Mouse (Mus musculus) lung, embryonic 14.5 days (tissue): Measurements from ENCODE around the gene Gng12. TPM values are rescaled to one million over a fixed set of nuclear protein-coding genes. Genes with fewer than 3 reads are reported as not detected.
A peak's percentile ranks its signal among the peaks of the same experiment; 100 is the strongest.
"Not testable (repeated sequence)": the region's sequence is repeated elsewhere in the genome, so short reads cannot be mapped to it uniquely, and the experiment has no call there.

Experiments
- ATAC-seq: fragments of 200-750 bp; cut with Nextera tagmentation; 2 replicates; pipeline ENCODE4 v1.8.0; 2017; ENCODE audit warnings: mild to moderate bottlenecking, moderate TSS enrichment, moderate library complexity; ENCODE audit not compliant: insufficient read depth
- DNase-seq: peaks from one replicate; pipeline ENCODE4 v3.0.0-alpha.2; 2015
- H3K27ac ChIP-seq: fragments of 300-500 bp; sonication (generic); 2 replicates; pipeline ENCODE4 v1.5.1; 2014; ENCODE audit warnings: low read depth, mild to moderate bottlenecking, moderate library complexity
- H3K27me3 ChIP-seq: fragments of 300-500 bp; sonication (generic); 2 replicates; pipeline ENCODE4 v1.6.1; 2014; ENCODE audit warnings: low read length, control low read depth; ENCODE audit not compliant: insufficient read depth
- H3K36me3 ChIP-seq: fragments of 300-500 bp; sonication (generic); 2 replicates; pipeline ENCODE4 v1.6.1; 2014; ENCODE audit warnings: control low read depth; ENCODE audit not compliant: insufficient read depth
- H3K4me1 ChIP-seq: fragments of 300-500 bp; sonication (generic); 2 replicates; pipeline ENCODE4 v1.6.1; 2014; ENCODE audit warnings: antibody characterized with exemption, control low read depth; ENCODE audit not compliant: insufficient read depth
- H3K4me2 ChIP-seq: fragments of 300-500 bp; sonication (generic); 2 replicates; pipeline ENCODE4 v1.6.1; 2014; ENCODE audit warnings: mild to moderate bottlenecking
- H3K4me3 ChIP-seq: fragments of 300-500 bp; sonication (generic); 2 replicates; pipeline ENCODE4 v1.5.1; 2014; ENCODE audit warnings: low read depth, low read length
- H3K9ac ChIP-seq: fragments of 300-500 bp; sonication (generic); 2 replicates; pipeline ENCODE4 v1.6.1; 2014
- H3K9me3 ChIP-seq: fragments of 300-500 bp; sonication (generic); 2 replicates; pipeline ENCODE4 v1.6.1; 2016; ENCODE audit warnings: low read depth, low read length, control low read depth
- CTCF ChIP-seq: IDR thresholded peaks from 2 replicates; pipeline ENCODE4 v1.5.1; 2016; ENCODE audit warnings: antibody characterized with exemption, low read depth
- WGBS: fragments of 180-500 bp; shearing (Covaris S2); extraction: QIAGEN DNeasy Blood & Tissue Kit; methylation state at CpG from one replicate; pipeline ENCODE4 v1.1.7; 2014; 5-methylcytosine and 5-hydroxymethylcytosine counted together
- polyA plus RNA-seq: library from polyadenylated mRNA; unstranded; fragments of >200 nt; fragmentation: Nextera tagmentation; extraction: Ambion mirVana; gene quantifications from 2 replicates; pipeline ENCODE4 v1.2.1, GENCODE M21; 2014

Gene Gng12
- polyA plus RNA-seq, 1 experiment from 2014 or later: 119 TPM

- H3K9ac ChIP-seq: no peak overlapping the region
- H3K4me1 ChIP-seq: no peaks in the 10 kb centered on the region
- no peak for TF ChIP-seq CTCF
- no peak overlapping the region for H3K4me2 ChIP-seq
- H3K4me3 ChIP-seq: no peak overlapping the region
- H3K27ac ChIP-seq: no peak overlapping the region
- H3K36me3 ChIP-seq: no peaks in the 10 kb centered on the region
- no peaks in the 10 kb centered on the region for H3K27me3 ChIP-seq
- ATAC-seq (no peak), DNase-seq (no peak)
- 85% methylated on average over 5 of the region's 5 CpGs for WGBS
- no peaks in the 10 kb centered on the region for H3K9me3 ChIP-seq
Observed at GRCm38 (mm10) chr6:66958466-66959235, 62.5 kb downstream of the Gng12 start.

GRCm38 (mm10) chr6:66962582-66963043 lies 66.4 kb downstream of the Gng12 start:
- Histone ChIP-seq H3K27ac (no peak overlapping the region), H3K4me2 (no peak overlapping the region), H3K4me3 (no peak overlapping the region), H3K36me3 (no peaks in the 10 kb centered on the region), H3K4me1 (peaks cover 8% of the 10 kb centered on the region; the same call in 1 of the 2 replicates), H3K27me3 (no peaks in the 10 kb centered on the region), H3K9ac (no peak overlapping the region), H3K9me3 (no peaks in the 10 kb centered on the region)
- peak; percentile 73 for ATAC-seq
- peak; percentile 87 for DNase-seq
- peak; percentile 77 for TF ChIP-seq CTCF
- 28% methylated on average over 2 of the region's 2 CpGs for WGBS

GRCm38 (mm10) chr6:66963068-66963467 lies 66.9 kb downstream of the Gng12 start:
- Histone ChIP-seq H3K4me3 (no peak overlapping the region), H3K36me3 (no peaks in the 10 kb centered on the region), H3K27ac (no peak overlapping the region), H3K4me1 (peaks cover 8% of the 10 kb centered on the region; the same call in 1 of the 2 replicates), H3K9ac (no peak overlapping the region), H3K27me3 (no peaks in the 10 kb centered on the region), H3K4me2 (no peak overlapping the region), H3K9me3 (no peaks in the 10 kb centered on the region)
- no peak for DNase-seq
- no peak for TF ChIP-seq CTCF
- WGBS: 72% methylated on average over 1 of the region's 1 CpGs
- no peak for ATAC-seq

- H3K9me3 ChIP-seq, H3K27me3 ChIP-seq, H3K27ac ChIP-seq, ATAC-seq, H3K4me2 ChIP-seq, H3K9ac ChIP-seq, H3K4me1 ChIP-seq, H3K4me3 ChIP-seq, DNase-seq, H3K36me3 ChIP-seq: not testable (repeated sequence)
- WGBS: 73% methylated on average over 3 of the region's 3 CpGs
Observed at GRCm38 (mm10) chr6:66963651-66964050, 67.5 kb downstream of the Gng12 start.

- 71% methylated on average over 4 of the region's 4 CpGs for WGBS
- H3K4me2 ChIP-seq: no peak overlapping the region
- peaks cover 8% of the 10 kb centered on the region; the same call in 1 of the 2 replicates for H3K4me1 ChIP-seq
- H3K36me3 ChIP-seq: no peaks in the 10 kb centered on the region
- ATAC-seq: no peak
- H3K27ac ChIP-seq: no peak overlapping the region
- DNase-seq: no peak
- no peak overlapping the region for H3K9ac ChIP-seq
- H3K4me3 ChIP-seq: no peak overlapping the region
- no peak for TF ChIP-seq CTCF
- H3K9me3 ChIP-seq: no peaks in the 10 kb centered on the region
- no peaks in the 10 kb centered on the region for H3K27me3 ChIP-seq
Observed at GRCm38 (mm10) chr6:66964222-66964621, 68.0 kb downstream of the Gng12 start.

- Histone ChIP-seq H3K4me3 (no peak overlapping the region), H3K27me3 (no peaks in the 10 kb centered on the region), H3K27ac (no peak overlapping the region), H3K4me2 (no peak overlapping the region), H3K36me3 (no peaks in the 10 kb centered on the region), H3K9ac (no peak overlapping the region), H3K4me1 (peaks cover 8% of the 10 kb centered on the region; the same call in 1 of the 2 replicates), H3K9me3 (no peaks in the 10 kb centered on the region)
- no peak for TF ChIP-seq CTCF
- ATAC-seq (no peak), DNase-seq (no peak)
- 62% methylated on average over 4 of the region's 4 CpGs for WGBS
Observed at GRCm38 (mm10) chr6:66965203-66965602, 69.0 kb downstream of the Gng12 start.

- H3K4me2 ChIP-seq: no peak overlapping the region
- H3K4me1 ChIP-seq: peaks cover 8% of the 10 kb centered on the region; the same call in 1 of the 2 replicates
- H3K36me3 ChIP-seq: no peaks in the 10 kb centered on the region
- H3K4me3 ChIP-seq: no peak overlapping the region
- TF ChIP-seq CTCF: 0 out of 2 replicates have a peak, but pooled peaks have one; percentile 18
- DNase-seq (no peak), ATAC-seq (peak; percentile 17; the same call in 1 of the 2 replicates)
- H3K27ac ChIP-seq: no peak overlapping the region
- no peaks in the 10 kb centered on the region for H3K9me3 ChIP-seq
- no peak overlapping the region for H3K9ac ChIP-seq
- no peaks in the 10 kb centered on the region for H3K27me3 ChIP-seq
- 23% methylated on average over 2 of the region's 2 CpGs for WGBS
Observed at GRCm38 (mm10) chr6:66967788-66968187, 71.6 kb downstream of the Gng12 start.
